Mouse (Mus musculus) heart, embryonic 14.5 days (tissue): ENCODE measurements at regions not wholly inside any gene's neighbourhood (a gene's known extent, or its start where the extent isn't known, plus 50 kb on each side); places are given as distances from the start of the nearest gene placed in this dataset.

ENCODE experiments used
- ATAC-seq: fragments of 200-750 bp; cut with Nextera tagmentation; 2 replicates; pipeline ENCODE4 v1.8.0; 2017; ENCODE audit warnings: low read depth, moderate TSS enrichment; ENCODE audit not compliant: insufficient number of reproducible peaks, insufficient read depth, low FRiP score
- H3K27ac ChIP-seq, 2 experiments: fragments of 200-500 bp in 1 of 2; fragments of 300-500 bp in 1 of 2; sonication (generic) in 1 of 2; replicated peaks in 1 of 2; 2 replicates each; pipeline ENCODE4 v1.5.1; 2012 to 2014; ENCODE audit warnings: low read depth in 2 of 2, low read length in 2 of 2, control low read depth in 1 of 2, mild to moderate bottlenecking in 1 of 2, mixed read lengths in 1 of 2; ENCODE audit not compliant: control insufficient read depth in 1 of 2, insufficient read depth in 1 of 2
- H3K27me3 ChIP-seq: fragments of 300-500 bp; sonication (generic); 2 replicates; pipeline ENCODE4 v1.6.1; 2014; ENCODE audit warnings: mild to moderate bottlenecking, low read length, control low read depth; ENCODE audit not compliant: control insufficient read depth, insufficient read depth
- H3K36me3 ChIP-seq: fragments of 300-500 bp; sonication (generic); 2 replicates; pipeline ENCODE4 v1.6.1; 2014; ENCODE audit warnings: mild to moderate bottlenecking, control low read depth, low read length, mixed read lengths; ENCODE audit not compliant: control insufficient read depth, insufficient read depth
- H3K4me1 ChIP-seq, 2 experiments: fragments of 200-500 bp in 1 of 2; fragments of 300-500 bp in 1 of 2; sonication (generic) in 1 of 2; 2 replicates each; pipeline ENCODE4 v1.6.1; 2012 to 2014; ENCODE audit warnings: low read length in 2 of 2, control low read depth in 1 of 2, mixed read lengths in 1 of 2; ENCODE audit not compliant: control insufficient read depth in 2 of 2, insufficient read depth in 2 of 2
- H3K4me2 ChIP-seq: fragments of 300-500 bp; sonication (generic); 2 replicates; pipeline ENCODE4 v1.6.1; 2014; ENCODE audit warnings: mild to moderate bottlenecking, low read length
- H3K4me3 ChIP-seq, 2 experiments: fragments of 200-500 bp in 1 of 2; fragments of 300-500 bp in 1 of 2; sonication (generic) in 1 of 2; 2 replicates each; pipeline ENCODE4 v1.5.1; 2012 to 2014; ENCODE audit warnings: low read length in 2 of 2, mild to moderate bottlenecking in 2 of 2, control low read depth in 1 of 2, low read depth in 1 of 2, moderate library complexity in 1 of 2; ENCODE audit not compliant: control insufficient read depth in 1 of 2, insufficient read depth in 1 of 2
- H3K9ac ChIP-seq: fragments of 300-500 bp; sonication (generic); 2 replicates; pipeline ENCODE4 v1.6.1; 2014; ENCODE audit warnings: mild to moderate bottlenecking, low read length
- H3K9me3 ChIP-seq: fragments of 300-500 bp; sonication (generic); 2 replicates; pipeline ENCODE4 v1.6.1; 2016; ENCODE audit warnings: low read length, control low read depth; ENCODE audit not compliant: control insufficient read depth
- WGBS: fragments of 180-500 bp; shearing (Covaris S2); extraction: QIAGEN DNeasy Blood & Tissue Kit; methylation state at CpG from one replicate; pipeline ENCODE4 v1.1.7; 2014; 5-methylcytosine and 5-hydroxymethylcytosine counted together

GRCm38 (mm10) chr13:28455878-28456277 is 198.6 kb downstream of the Gm11361 start:
- no peak for ATAC-seq
- H3K27ac ChIP-seq: no peak overlapping the region
- no peaks in the 10 kb centered on the region for H3K9me3 ChIP-seq
- H3K4me1 ChIP-seq: no peaks in the 10 kb centered on the region
- H3K4me2 ChIP-seq: no peak overlapping the region
- no peak overlapping the region for H3K4me3 ChIP-seq
- H3K36me3 ChIP-seq: no peaks in the 10 kb centered on the region
- 86% methylated on average over 3 of the region's 3 CpGs for WGBS
- no peak overlapping the region for H3K9ac ChIP-seq
- H3K27me3 ChIP-seq: no peaks in the 10 kb centered on the region

- Histone ChIP-seq H3K36me3 (no peaks in the 10 kb centered on the region), H3K4me2 (no peak overlapping the region), H3K27ac (no peak overlapping the region), H3K9ac (no peak overlapping the region), H3K4me1 (no peaks in the 10 kb centered on the region), H3K9me3 (no peaks in the 10 kb centered on the region), H3K27me3 (no peaks in the 10 kb centered on the region), H3K4me3 (no peak overlapping the region)
- no peak for ATAC-seq
- WGBS: 83% methylated on average over 10 of the region's 10 CpGs
These were observed 197.7 kb downstream of the Gm11361 start for GRCm38 (mm10) chr13:28455016-28455415.

GRCm38 (mm10) chr13:28450699-28451445 is 193.5 kb downstream of the Gm11361 start:
- Histone ChIP-seq H3K4me2 (no peak overlapping the region), H3K9ac (no peak overlapping the region), H3K4me1 (no peaks in the 10 kb centered on the region), H3K27ac (no peak overlapping the region), H3K27me3 (no peaks in the 10 kb centered on the region), H3K4me3 (no peak overlapping the region), H3K36me3 (no peaks in the 10 kb centered on the region), H3K9me3 (no peaks in the 10 kb centered on the region)
- WGBS: 86% methylated on average over 14 of the region's 14 CpGs
- ATAC-seq: no peak

GRCm38 (mm10) chr13:28449026-28449425 is 191.7 kb downstream of the Gm11361 start:
- H3K36me3 ChIP-seq: no peaks in the 10 kb centered on the region
- H3K4me3 ChIP-seq: no peak overlapping the region
- no peak overlapping the region for H3K9ac ChIP-seq
- H3K4me2 ChIP-seq: no peak overlapping the region
- no peaks in the 10 kb centered on the region for H3K27me3 ChIP-seq
- no peak overlapping the region for H3K27ac ChIP-seq
- WGBS: 88% methylated on average over 1 of the region's 1 CpGs
- ATAC-seq: no peak
- H3K9me3 ChIP-seq: no peaks in the 10 kb centered on the region
- no peaks in the 10 kb centered on the region for H3K4me1 ChIP-seq

- Histone ChIP-seq H3K9me3 (peaks cover 8% of the 10 kb centered on the region), H3K4me3 (no peak overlapping the region), H3K4me1 (no peaks in the 10 kb centered on the region), H3K27ac (no peak overlapping the region), H3K4me2 (no peak overlapping the region), H3K9ac (no peak overlapping the region), H3K27me3 (no peaks in the 10 kb centered on the region), H3K36me3 (no peaks in the 10 kb centered on the region)
- ATAC-seq: no peak
These were observed 184.9 kb downstream of the Gm11361 start for GRCm38 (mm10) chr13:28442250-28442649.

- Histone ChIP-seq H3K4me3 (no peak overlapping the region), H3K27me3 (no peaks in the 10 kb centered on the region), H3K4me2 (no peak overlapping the region), H3K27ac (no peak overlapping the region), H3K9ac (no peak overlapping the region), H3K36me3 (no peaks in the 10 kb centered on the region), H3K9me3 (no peaks in the 10 kb centered on the region), H3K4me1 (no peaks in the 10 kb centered on the region)
- 64% methylated on average over 2 of the region's 2 CpGs for WGBS
- no peak for ATAC-seq
These were observed 176.1 kb downstream of the Gm11361 start for GRCm38 (mm10) chr13:28433445-28433844.

- Histone ChIP-seq H3K36me3 (no peaks in the 10 kb centered on the region), H3K27me3 (no peaks in the 10 kb centered on the region), H3K9ac (no peak overlapping the region), H3K4me1 (no peaks in the 10 kb centered on the region), H3K4me2 (no peak overlapping the region), H3K9me3 (no peaks in the 10 kb centered on the region), H3K4me3 (no peak overlapping the region), H3K27ac (no peak overlapping the region)
- 78% methylated on average over 2 of the region's 2 CpGs for WGBS
- ATAC-seq: no peak
These were observed 174.7 kb downstream of the Gm11361 start for GRCm38 (mm10) chr13:28432017-28432416.

GRCm38 (mm10) chr13:28426085-28426484 is 168.8 kb downstream of the Gm11361 start:
- no peak for ATAC-seq
- Histone ChIP-seq H3K4me1 (peaks cover 6 to 25% of the 10 kb centered on the region in 2 experiments), H3K36me3 (no peaks in the 10 kb centered on the region), H3K9ac (no peak overlapping the region), H3K9me3 (no peaks in the 10 kb centered on the region), H3K4me3 (no peak overlapping the region), H3K27me3 (no peaks in the 10 kb centered on the region), H3K27ac (no peak overlapping the region), H3K4me2 (no peak overlapping the region)
- 74% methylated on average over 4 of the region's 4 CpGs for WGBS
